Mouse (Mus musculus) bone marrow macrophage, adult 2 months (primary cell): ENCODE measurements around the gene Lsm4.

Experiments
- CTCF ChIP-seq: IDR thresholded peaks from 2 replicates; pipeline ENCODE4 v1.5.1; 2012; ENCODE audit warnings: low read depth, mild to moderate bottlenecking, low read length, moderate library complexity
- POLR2A ChIP-seq: IDR thresholded peaks from 2 replicates; pipeline ENCODE4 v1.6.1; 2012; ENCODE audit warnings: mild to moderate bottlenecking, low read depth, low read length, borderline replicate concordance

DNA sequence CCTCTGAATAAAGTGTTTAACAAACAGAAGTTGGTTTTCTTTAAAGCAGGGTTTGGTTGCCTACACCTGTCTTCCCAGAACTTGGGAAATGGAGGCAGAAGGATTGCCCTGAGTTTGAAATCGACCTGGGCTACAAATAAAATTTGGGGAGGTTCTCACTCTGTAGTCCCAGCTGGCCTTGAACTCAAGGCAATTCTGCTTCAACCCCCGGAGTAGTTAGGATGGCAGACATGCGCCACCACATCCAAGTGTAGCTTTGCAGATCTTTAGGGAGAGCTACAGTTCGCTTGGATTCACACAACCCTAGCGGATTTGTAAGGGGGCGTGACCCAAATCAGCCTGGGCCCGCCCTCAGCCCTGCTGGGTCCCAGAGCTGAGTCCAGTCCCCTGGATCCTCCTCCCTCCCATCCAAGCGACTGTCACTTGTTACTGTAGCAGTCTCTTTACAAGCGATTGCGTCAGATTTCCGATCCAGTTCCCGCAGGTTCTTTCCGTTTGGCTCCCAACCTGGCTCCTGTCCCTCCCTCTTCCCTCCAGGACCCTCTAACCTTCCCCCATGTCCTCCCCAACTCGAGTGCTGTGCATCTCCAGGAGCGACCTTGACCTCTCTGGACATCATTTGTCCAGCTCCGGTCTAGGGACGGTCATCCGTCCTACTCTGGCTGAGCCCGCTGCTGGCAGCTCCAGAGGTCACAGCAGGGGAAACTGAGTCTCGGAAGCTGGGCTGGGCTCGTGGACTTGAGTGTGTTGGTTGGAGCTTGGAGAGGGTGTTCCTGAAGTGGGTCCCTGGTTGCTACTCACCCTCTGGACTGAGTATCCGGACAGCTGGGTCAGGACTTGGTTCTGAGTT, 42.3 kb upstream of the Lsm4 start:
- TF ChIP-seq CTCF (no peak; the same call in 1 of the 2 replicates), POLR2A (no peak; the same call in 1 of the 2 replicates)
